Mouse (Mus musculus) gastrocnemius, postnatal 25 days (tissue): Measurements from ENCODE around the gene Aoc2. TPM values are rescaled to one million over a fixed set of nuclear protein-coding genes. Genes with fewer than 3 reads are reported as not detected.
A peak's percentile ranks its signal among the peaks of the same experiment; 100 is the strongest.
"Not testable (repeated sequence)": the region's sequence is repeated elsewhere in the genome, so short reads cannot be mapped to it uniquely, and the experiment has no call there.

ENCODE experiments used
- DNase-seq: peaks from one replicate; pipeline ENCODE4 v3.0.0; 2022
- microRNA-seq, 2 experiments: library from miRNA; unstranded; fragments of <30 nt; microRNA quantifications; one replicate each; pipeline ENCODE4 v1.2.0; 2021; ENCODE audit warnings: borderline replicate concordance in 2 of 2
- total RNA-seq, 2 experiments: library from RNA; stranded (reverse); gene quantifications; 1 replicate in 1 of 2; 2 replicates in 1 of 2; pipeline ENCODE4 v1.2.3; 2021

Aoc2 gene
- total RNA-seq, 2 experiments from 2014 or later: 1.3 to 1.6 TPM

DNA sequence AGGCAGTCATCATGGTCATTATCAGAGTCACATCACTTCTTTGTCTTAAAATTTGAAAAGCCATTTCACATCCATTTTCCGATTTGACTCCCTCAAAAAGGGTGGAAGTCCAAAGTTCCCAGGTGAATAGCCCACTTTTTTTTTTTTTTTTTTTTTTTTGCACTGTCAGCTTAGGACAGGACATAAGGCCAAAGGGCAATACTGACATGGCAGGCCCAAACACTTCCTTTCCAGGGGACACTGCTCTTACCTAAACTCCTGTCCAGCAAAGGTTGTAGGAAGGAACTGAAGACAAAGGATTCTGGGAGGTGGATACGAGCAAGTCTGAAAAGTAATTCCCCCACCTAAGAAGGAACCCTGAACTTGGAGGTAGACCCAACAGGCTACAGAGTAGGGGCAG is 31.1 kb downstream of the Aoc2 start:
- DNase-seq: no peak

DNA sequence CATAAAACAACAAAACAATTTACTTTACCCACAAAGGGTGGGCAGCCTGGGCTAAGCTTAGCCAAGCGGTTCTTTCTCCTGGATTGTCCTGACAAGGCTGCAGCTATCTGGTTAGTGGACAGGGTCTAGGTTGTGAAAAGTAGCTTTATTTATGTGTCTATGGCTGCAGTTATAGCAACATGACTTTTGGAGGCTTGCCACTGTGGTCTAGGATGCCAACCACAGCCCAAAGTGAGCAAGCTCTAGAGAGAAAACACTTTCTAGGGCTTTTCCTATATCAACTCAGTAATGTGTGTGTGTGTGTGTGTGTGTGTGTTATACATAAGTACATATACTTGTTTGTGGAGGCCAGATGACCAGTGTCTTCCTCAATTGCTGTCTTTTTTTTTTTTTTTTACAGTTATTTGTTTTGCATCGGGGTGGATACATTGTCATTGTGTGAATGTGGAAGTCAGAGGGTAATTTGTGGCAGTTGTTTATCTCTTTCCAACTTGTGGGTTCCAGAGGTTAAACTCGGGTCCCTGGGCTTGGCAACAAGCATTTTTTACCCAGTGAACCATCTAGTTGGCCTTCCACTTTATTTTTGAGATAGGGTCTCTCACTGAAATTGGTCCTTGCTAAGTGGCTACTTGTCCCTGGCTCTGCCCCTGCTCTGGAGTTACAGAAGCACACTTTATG is 32.8 kb downstream of the Aoc2 start:
- DNase-seq: no peak

DNA sequence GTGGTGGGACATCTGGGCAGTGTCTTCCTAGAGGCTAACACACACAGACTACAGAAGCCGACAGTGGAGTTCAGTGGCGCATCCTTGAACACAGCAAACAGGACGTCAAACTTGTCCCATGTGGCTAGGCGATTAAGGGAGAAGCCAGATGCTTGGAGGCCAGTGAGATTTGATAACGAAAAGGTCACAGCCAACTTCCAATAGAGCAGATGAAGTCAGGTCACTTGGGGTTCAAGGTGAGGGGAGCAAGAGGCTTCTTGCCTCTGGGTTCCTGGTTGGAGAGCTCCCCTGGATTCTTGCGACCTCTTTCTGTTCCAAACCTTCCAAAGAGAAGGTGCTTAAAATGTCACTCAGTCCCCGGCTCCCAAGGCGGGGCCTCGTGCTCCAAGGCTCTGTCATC is 34.9 kb downstream of the Aoc2 start:
- DNase-seq: no peak

DNA sequence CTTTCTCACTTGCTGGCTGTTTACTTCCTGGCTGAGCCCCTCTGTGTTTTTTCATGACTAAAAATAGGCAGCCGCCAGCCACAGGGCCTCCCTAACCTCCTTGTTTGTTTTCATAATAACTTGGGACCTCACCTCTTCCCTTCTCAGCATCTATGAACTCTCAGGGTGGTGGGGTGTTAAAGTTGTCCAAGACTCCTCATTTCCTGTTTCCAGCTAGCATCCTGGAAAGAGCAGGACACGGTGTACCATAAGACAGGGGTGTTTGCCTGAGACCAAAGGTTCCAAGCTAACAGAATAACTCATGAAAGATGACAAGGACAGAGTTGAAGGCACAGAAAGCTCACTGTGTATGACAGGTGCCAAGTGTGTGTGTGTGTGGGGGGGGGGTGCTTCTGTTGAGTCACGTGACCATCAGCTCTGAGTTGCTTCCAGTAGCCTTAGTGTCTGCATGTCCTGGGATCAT is 35.8 kb downstream of the Aoc2 start:
- peak; percentile 18 for DNase-seq

DNA sequence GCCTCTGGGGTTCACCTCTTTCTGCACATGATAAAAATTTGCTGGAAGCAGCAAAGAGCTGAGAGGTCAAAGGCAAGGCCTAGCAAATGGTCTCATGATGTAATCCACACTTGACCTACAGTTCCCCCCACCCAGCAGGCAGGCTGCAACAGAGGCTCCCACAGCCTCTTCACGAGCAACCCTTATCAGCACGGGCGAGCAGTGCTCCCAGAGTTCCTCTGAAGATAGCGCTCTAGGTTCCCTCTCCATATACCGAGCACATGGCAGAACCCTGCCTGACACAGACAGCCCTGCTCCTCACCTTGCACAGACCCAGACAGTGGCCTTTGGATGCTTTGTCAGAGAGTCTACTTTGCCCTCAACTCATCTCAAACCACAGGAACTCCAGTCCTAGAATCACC is 39.7 kb downstream of the Aoc2 start:
- no peak for DNase-seq

DNA sequence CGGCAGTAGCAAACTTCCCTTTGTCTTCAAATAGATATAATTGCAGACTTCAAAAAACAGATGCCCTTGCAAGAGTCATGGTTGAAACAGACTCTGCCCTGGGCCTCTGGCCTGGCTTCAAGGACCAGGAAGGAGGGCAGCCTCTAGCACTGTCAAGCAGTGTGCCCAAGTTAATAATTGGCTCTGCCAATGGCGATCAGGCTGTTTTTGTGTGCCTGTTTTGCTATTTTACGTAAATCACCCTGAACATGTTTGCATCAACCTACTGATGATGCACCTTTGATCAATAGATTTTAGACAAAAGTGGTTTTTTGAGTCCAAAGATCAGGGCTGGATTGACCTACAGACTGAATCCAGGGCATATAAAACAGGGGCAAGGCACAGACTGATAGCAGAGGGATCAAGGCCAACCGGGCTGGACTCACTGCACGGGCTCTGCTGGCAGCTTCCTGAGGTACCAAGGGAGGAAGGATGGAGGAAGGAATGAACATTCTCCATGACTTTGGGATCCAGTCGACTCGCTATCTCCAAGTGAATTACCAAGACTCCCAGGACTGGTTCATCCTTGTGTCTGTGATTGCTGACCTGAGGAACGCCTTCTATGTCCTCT is 42.6 kb downstream of the Aoc2 start, which contains the start of gene G6pc:
G6pc (plus strand) TSS at position 236 of the 610 bp plus-strand sequence.
- DNase-seq: no peak

DNA sequence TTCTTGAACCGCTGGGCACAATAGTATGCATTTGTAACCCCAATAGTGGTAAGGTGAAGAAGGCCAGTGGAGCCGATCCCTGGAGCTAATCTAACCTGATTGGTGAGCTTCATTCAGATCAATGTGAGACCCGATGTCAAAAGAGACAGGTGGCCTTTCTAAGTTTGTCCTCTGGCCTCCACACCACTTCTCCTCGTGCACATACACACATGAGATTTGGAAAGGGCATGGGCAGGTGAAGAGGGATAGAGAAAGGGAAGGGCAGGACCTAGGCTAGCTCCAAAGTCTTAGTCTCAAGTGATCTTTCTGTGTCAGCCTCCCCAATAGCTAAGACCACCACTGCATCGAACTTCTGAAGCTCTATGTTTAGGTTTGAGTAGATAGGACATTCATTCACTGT is 45.3 kb downstream of the Aoc2 start:
- DNase-seq: no peak

DNA sequence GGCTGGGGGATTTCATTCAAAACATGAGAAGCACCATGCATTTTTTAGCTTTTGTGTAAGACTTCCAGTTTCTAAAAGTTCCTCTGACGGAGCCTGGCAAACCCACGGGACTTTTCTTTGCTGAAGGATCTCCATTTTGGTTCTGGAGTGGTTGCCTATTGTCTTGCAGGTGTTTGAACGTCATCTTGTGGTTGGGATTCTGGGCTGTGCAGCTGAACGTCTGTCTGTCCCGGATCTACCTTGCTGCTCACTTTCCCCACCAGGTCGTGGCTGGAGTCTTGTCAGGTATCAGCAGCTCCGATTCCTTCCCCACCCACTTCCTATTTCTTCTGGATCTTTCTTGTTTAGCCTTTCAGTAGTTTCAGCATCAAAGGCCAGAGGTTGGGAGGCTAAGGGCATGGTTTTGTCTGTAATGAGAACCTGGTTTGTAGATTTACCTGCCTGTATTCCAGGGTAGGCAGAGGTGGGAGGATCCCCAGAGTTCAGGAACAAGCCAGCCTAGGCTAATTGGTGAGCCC is 49.6 kb downstream of the Aoc2 start:
- DNase-seq: no peak

DNA sequence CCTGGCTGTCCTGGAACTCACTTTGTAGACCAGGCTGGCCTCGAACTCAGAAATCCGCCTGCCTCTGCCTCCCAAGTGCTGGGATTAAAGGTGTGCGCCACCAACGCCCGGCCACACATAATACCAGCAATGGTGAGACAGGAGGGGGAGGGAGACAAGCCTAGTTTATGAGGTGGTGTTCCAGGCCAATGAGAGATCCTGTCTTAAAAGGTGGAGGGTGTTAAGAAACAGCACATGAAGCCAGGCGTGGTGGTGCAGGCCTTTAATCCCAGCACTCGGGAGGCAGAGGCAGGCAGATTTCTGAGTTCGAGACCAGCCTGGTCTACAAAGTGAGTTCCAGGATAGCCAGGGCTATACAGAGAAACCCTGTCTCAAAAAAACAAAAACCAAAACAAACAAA is 53.3 kb downstream of the Aoc2 start:
- DNase-seq: not testable (repeated sequence)

DNA sequence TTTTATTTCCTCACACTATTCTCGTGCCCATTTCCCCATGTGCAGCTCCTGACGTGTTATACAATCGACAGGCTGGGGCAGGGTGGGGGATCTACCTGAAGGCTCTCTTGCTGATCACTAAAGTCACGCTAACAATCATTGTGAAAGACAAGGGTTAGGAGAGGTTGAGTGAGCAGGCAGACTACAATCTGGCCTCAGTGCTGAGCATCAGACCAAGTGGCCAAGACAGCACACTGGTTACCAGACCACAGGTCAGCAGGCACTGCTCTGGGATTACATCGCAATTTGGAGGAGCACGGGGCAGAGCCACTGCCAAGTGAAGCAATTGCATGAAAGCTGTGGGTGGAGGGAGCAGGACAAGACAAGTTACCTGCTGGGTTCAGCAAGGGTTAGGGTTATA is 54.1 kb downstream of the Aoc2 start:
- DNase-seq: no peak

Small RNAs within 50 kb of the gene (microRNA-seq; reads per million reads assigned to microRNA genes)
- gene Gm25593: 0 reads per million in 2 experiments

Other genes starting within 250 kb of the Aoc2 start
- gene Hsd17b1, start 246.7 kb upstream of the Aoc2 start, total RNA-seq: not detected
- gene Coasy, start 242.5 kb upstream of the Aoc2 start, total RNA-seq: 10 to 100 TPM in 1 of 2 experiments, 1 to 10 TPM in 1; 7.9 to 10.3 TPM
- 10 to 100 TPM in 1 of 2 experiments, 1 to 10 TPM in 1; 7.5 to 11.0 TPM for gene Mlx, start 237.8 kb upstream of the Aoc2 start, total RNA-seq
- 1 to 10 TPM; 1.5 to 1.7 TPM for gene Psmc3ip, start 229.6 kb upstream of the Aoc2 start, total RNA-seq
- 10 to 100 TPM; 28.4 to 29.9 TPM for gene Retreg3, start 205.2 kb upstream of the Aoc2 start, total RNA-seq
- gene Tubg1, start 205.1 kb upstream of the Aoc2 start, total RNA-seq: 10 to 100 TPM; 22.8 to 23.4 TPM
- 1 to 10 TPM; 2.7 to 2.8 TPM for gene Tubg2, start 169.2 kb upstream of the Aoc2 start, total RNA-seq
- gene Cntnap1, start 154.5 kb upstream of the Aoc2 start, total RNA-seq: 1 to 10 TPM in 1 of 2 experiments, under 1 TPM in 1; 0.99 to 2.2 TPM
- gene Plekhh3, start 153.7 kb upstream of the Aoc2 start, total RNA-seq: 10 to 100 TPM; 18.4 to 24.0 TPM
- not detected for gene Ccr10, start 149.6 kb upstream of the Aoc2 start, total RNA-seq
- 10 to 100 TPM; 17.8 to 18.9 TPM for gene Ezh1, start 98.6 kb upstream of the Aoc2 start, total RNA-seq
- gene Ramp2, start 79.0 kb upstream of the Aoc2 start, total RNA-seq: 10 to 100 TPM; 31.8 to 51.8 TPM
- 10 to 100 TPM; 31.8 to 36.4 TPM for gene Vps25, start 71.4 kb upstream of the Aoc2 start, total RNA-seq
- gene Wnk4, start 64.5 kb upstream of the Aoc2 start, total RNA-seq: under 1 TPM in 1 of 2 experiments, not detected in 1; 0.48 TPM
- under 1 TPM; 0.21 to 0.28 TPM for gene Cntd1, start 46.1 kb upstream of the Aoc2 start, total RNA-seq
- gene Coa3, start 45.9 kb upstream of the Aoc2 start, total RNA-seq: 10 to 100 TPM; 67.4 to 68.7 TPM
- 10 to 100 TPM; 78.2 to 79.6 TPM for gene Becn1, start 22.8 kb upstream of the Aoc2 start, total RNA-seq
- 10 to 100 TPM; 66.3 to 67.8 TPM for gene Psme3, start 8.8 kb upstream of the Aoc2 start, total RNA-seq
- 10 to 100 TPM in 1 of 2 experiments, 1 to 10 TPM in 1; 5.6 to 22.7 TPM for gene Aoc3, start 5.5 kb downstream of the Aoc2 start, total RNA-seq
- not detected for gene G6pc, start 42.5 kb downstream of the Aoc2 start, total RNA-seq
- 10 to 100 TPM; 16.0 to 17.1 TPM for gene Aarsd1, start 92.6 kb downstream of the Aoc2 start, total RNA-seq
- 1 to 10 TPM; 5.8 to 7.1 TPM for gene Gm27029, start 99.7 kb downstream of the Aoc2 start, total RNA-seq
- gene Rundc1, start 100.0 kb downstream of the Aoc2 start, total RNA-seq: 1 to 10 TPM; 6.6 to 7.3 TPM
- 100 to 1,000 TPM; 106 to 110 TPM for gene Ptges3l, start 100.3 kb downstream of the Aoc2 start, total RNA-seq
- gene Rpl27, start 117.2 kb downstream of the Aoc2 start, total RNA-seq: 10 to 100 TPM; 40.6 to 42.5 TPM
- 10 to 100 TPM in 1 of 2 experiments, 1 to 10 TPM in 1; 8.5 to 10.8 TPM for gene Ifi35, start 123.3 kb downstream of the Aoc2 start, total RNA-seq
- 1 to 10 TPM; 2.9 to 3.6 TPM for gene Rnd2, start 139.9 kb downstream of the Aoc2 start, total RNA-seq
- 10 to 100 TPM; 13.1 to 19.3 TPM for gene Vat1, start 141.2 kb downstream of the Aoc2 start, total RNA-seq
- gene Brca1, start 226.9 kb downstream of the Aoc2 start, total RNA-seq: under 1 TPM; 0.26 to 0.94 TPM
- 10 to 100 TPM; 65.0 to 67.8 TPM for gene Nbr1, start 227.1 kb downstream of the Aoc2 start, total RNA-seq